Mouse (Mus musculus) MEL (cell line): Measurements from ENCODE around the gene Cmbl. TPM values are rescaled to one million over a fixed set of nuclear protein-coding genes. Genes with fewer than 3 reads are reported as not detected.

ENCODE experiments used
- DNase-seq: peaks from one replicate; pipeline ENCODE4 v3.0.0; 2011; ENCODE audit warnings: low read depth, low spot score
- H3K27ac ChIP-seq: 2 replicates; pipeline ENCODE4 v1.5.1; 2012; ENCODE audit warnings: low read depth, mild to moderate bottlenecking, control low read depth, low read length, moderate library complexity; ENCODE audit not compliant: control insufficient read depth
- H3K27me3 ChIP-seq, 2 experiments: fragments of 150-350 bp in 1 of 2; sonication (generic) in 1 of 2; 2 replicates each; pipeline ENCODE4 v1.6.1; 2012; ENCODE audit warnings: low read length in 2 of 2, mild to moderate bottlenecking in 2 of 2, improper control_type of control experiment in 1 of 2, moderate library complexity in 1 of 2; ENCODE audit not compliant: insufficient read depth in 2 of 2, control insufficient read depth in 1 of 2
- H3K36me3 ChIP-seq, 2 experiments: 2 replicates each; pipeline ENCODE4 v1.6.1; 2012 to 2014; ENCODE audit warnings: low read length in 2 of 2, improper control_type of control experiment in 1 of 2, inconsistent platforms in 1 of 2, mild to moderate bottlenecking in 1 of 2; ENCODE audit not compliant: insufficient read depth in 2 of 2, control insufficient read depth in 1 of 2
- H3K4me1 ChIP-seq, 2 experiments: fragments of 150-350 bp in 1 of 2; sonication (generic) in 1 of 2; 2 replicates each; pipeline ENCODE4 v1.6.1; 2012; ENCODE audit warnings: low read length in 2 of 2, improper control_type of control experiment in 1 of 2, mild to moderate bottlenecking in 1 of 2; ENCODE audit not compliant: insufficient read depth in 2 of 2, control insufficient read depth in 1 of 2
- H3K4me3 ChIP-seq, 2 experiments: fragments of 150-350 bp in 1 of 2; sonication (generic) in 1 of 2; 2 replicates each; pipeline ENCODE4 v1.5.1; 2012; ENCODE audit warnings: low read depth in 2 of 2, low read length in 2 of 2, mild to moderate bottlenecking in 2 of 2, moderate library complexity in 2 of 2, control low read depth in 1 of 2, improper control_type of control experiment in 1 of 2; ENCODE audit not compliant: control insufficient read depth in 1 of 2, insufficient read depth in 1 of 2
- H3K79me2 ChIP-seq: 2 replicates; pipeline ENCODE4 v1.6.1; 2012; ENCODE audit warnings: mild to moderate bottlenecking, low read length, moderate library complexity; ENCODE audit not compliant: control insufficient read depth, poor library complexity, insufficient read depth
- H3K9ac ChIP-seq: 2 replicates; pipeline ENCODE4 v1.6.1; 2012; ENCODE audit warnings: low read depth, mild to moderate bottlenecking, control low read depth, low read length, moderate library complexity; ENCODE audit not compliant: control insufficient read depth, poor library complexity, severe bottlenecking
- H3K9me3 ChIP-seq: fragments of 150-350 bp; sonication (generic); replicated peaks from 2 replicates; pipeline ENCODE4 v1.6.1; 2012; ENCODE audit warnings: mild to moderate bottlenecking, low read length, improper control_type of control experiment, moderate library complexity; ENCODE audit not compliant: insufficient read depth
- BHLHE40 ChIP-seq: IDR thresholded peaks from 2 replicates; pipeline ENCODE4 v1.6.1; 2012; ENCODE audit warnings: low read depth, mild to moderate bottlenecking, inconsistent platforms, low read length, improper control_type of control experiment, borderline replicate concordance
- CHD1 ChIP-seq: IDR thresholded peaks from 2 replicates; pipeline ENCODE4 v1.6.1; 2012; ENCODE audit warnings: low read depth, mild to moderate bottlenecking, inconsistent platforms, low read length, improper control_type of control experiment
- CHD2 ChIP-seq: IDR thresholded peaks from 2 replicates; pipeline ENCODE4 v1.6.1; 2011; ENCODE audit warnings: low read length, improper control_type of control experiment
- E2F4 ChIP-seq: IDR thresholded peaks from 2 replicates; pipeline ENCODE4 v1.6.1; 2011; ENCODE audit warnings: low read depth, low read length, improper control_type of control experiment, borderline replicate concordance
- ELF1 ChIP-seq: IDR thresholded peaks from 2 replicates; pipeline ENCODE4 v1.6.1; 2014; ENCODE audit warnings: low read depth, mild to moderate bottlenecking, inconsistent platforms, low read length, improper control_type of control experiment, moderate library complexity
- EP300 ChIP-seq, 2 experiments: IDR thresholded peaks; 2 replicates each; pipeline ENCODE4 v1.6.1; 2011; ENCODE audit warnings: improper control_type of control experiment in 2 of 2, low read length in 2 of 2, low read depth in 1 of 2, mild to moderate bottlenecking in 1 of 2
- GABPA ChIP-seq: IDR thresholded peaks from 2 replicates; pipeline ENCODE4 v1.6.1; 2012; ENCODE audit warnings: low read depth, mild to moderate bottlenecking, inconsistent platforms, low read length, improper control_type of control experiment, moderate library complexity
- JUND ChIP-seq: IDR thresholded peaks from 2 replicates; pipeline ENCODE4 v1.6.1; 2011; ENCODE audit warnings: low read depth, mild to moderate bottlenecking, improper control_type of control experiment, low read length
- MAX ChIP-seq: IDR thresholded peaks from 2 replicates; pipeline ENCODE4 v1.6.1; 2011; ENCODE audit warnings: low read length, improper control_type of control experiment
- MEF2A ChIP-seq: IDR thresholded peaks from 2 replicates; pipeline ENCODE4 v1.6.1; 2014; ENCODE audit warnings: low read depth, mild to moderate bottlenecking, inconsistent platforms, low read length, improper control_type of control experiment; ENCODE audit not compliant: poor library complexity, insufficient replicate concordance, severe bottlenecking; ENCODE audit errors: extremely low read depth
- MXI1 ChIP-seq: IDR thresholded peaks from 2 replicates; pipeline ENCODE4 v1.6.1; 2011; ENCODE audit warnings: mild to moderate bottlenecking, low read depth, low read length, improper control_type of control experiment
- MYB ChIP-seq: IDR thresholded peaks from 2 replicates; pipeline ENCODE4 v1.6.1; 2011; ENCODE audit warnings: mild to moderate bottlenecking, low read depth, low read length, improper control_type of control experiment
- MYC ChIP-seq: IDR thresholded peaks from 2 replicates; pipeline ENCODE4 v1.6.1; 2011; ENCODE audit warnings: low read depth, mild to moderate bottlenecking, low read length, improper control_type of control experiment, moderate library complexity
- NELFE ChIP-seq: IDR thresholded peaks from 2 replicates; pipeline ENCODE4 v1.6.1; 2011; ENCODE audit warnings: low read depth, low read length, improper control_type of control experiment
- NRF1 ChIP-seq: IDR thresholded peaks from 2 replicates; pipeline ENCODE4 v1.6.1; 2014; ENCODE audit warnings: low read depth, mild to moderate bottlenecking, inconsistent platforms, low read length, improper control_type of control experiment, moderate library complexity; ENCODE audit not compliant: poor library complexity, insufficient read depth, severe bottlenecking
- POLR2A ChIP-seq, 2 experiments: IDR thresholded peaks; 2 replicates each; pipeline ENCODE4 v1.6.1; 2011 to 2012; ENCODE audit warnings: low read length in 2 of 2, mild to moderate bottlenecking in 2 of 2, control low read depth in 1 of 2, improper control_type of control experiment in 1 of 2, low read depth in 1 of 2, moderate library complexity in 1 of 2; ENCODE audit not compliant: control insufficient read depth in 1 of 2, insufficient read depth in 1 of 2, poor library complexity in 1 of 2
- POLR2AphosphoS2 ChIP-seq: IDR thresholded peaks from 2 replicates; pipeline ENCODE4 v1.6.1; 2011; ENCODE audit warnings: low read length, improper control_type of control experiment
- RAD21 ChIP-seq: IDR thresholded peaks from 2 replicates; pipeline ENCODE4 v1.6.1; 2011; ENCODE audit warnings: mild to moderate bottlenecking, low read depth, low read length, improper control_type of control experiment
- RCOR1 ChIP-seq: IDR thresholded peaks from 2 replicates; pipeline ENCODE4 v1.6.1; 2012; ENCODE audit warnings: low read depth, mild to moderate bottlenecking, inconsistent platforms, low read length, improper control_type of control experiment
- SIN3A ChIP-seq: IDR thresholded peaks from 2 replicates; pipeline ENCODE4 v1.6.1; 2012; ENCODE audit warnings: low read length, improper control_type of control experiment, inconsistent platforms
- SMC3 ChIP-seq: IDR thresholded peaks from 2 replicates; pipeline ENCODE4 v1.6.1; 2011; ENCODE audit warnings: low read depth, low read length, improper control_type of control experiment
- TAL1 ChIP-seq: IDR thresholded peaks from 2 replicates; pipeline ENCODE4 v1.6.1; 2012; ENCODE audit warnings: mild to moderate bottlenecking, inconsistent platforms, low read length, moderate library complexity, mixed read lengths
- TBP ChIP-seq: IDR thresholded peaks from 2 replicates; pipeline ENCODE4 v1.8.0; 2011; ENCODE audit warnings: low read depth, low read length, improper control_type of control experiment
- TCF12 ChIP-seq: IDR thresholded peaks from 2 replicates; pipeline ENCODE4 v1.6.1; 2014; ENCODE audit warnings: low read depth, mild to moderate bottlenecking, inconsistent platforms, low read length, improper control_type of control experiment, moderate library complexity
- USF1 ChIP-seq: IDR thresholded peaks from 2 replicates; pipeline ENCODE4 v1.6.1; 2014; ENCODE audit warnings: low read depth, mild to moderate bottlenecking, inconsistent platforms, low read length, improper control_type of control experiment, moderate library complexity
- USF2 ChIP-seq, 2 experiments: IDR thresholded peaks; 2 replicates each; pipeline ENCODE4 v1.6.1; 2011 to 2012; ENCODE audit warnings: improper control_type of control experiment in 2 of 2, low read length in 2 of 2, borderline replicate concordance in 1 of 2, inconsistent platforms in 1 of 2, low read depth in 1 of 2, mild to moderate bottlenecking in 1 of 2; ENCODE audit not compliant: insufficient read depth in 1 of 2
- ZC3H11A ChIP-seq: IDR thresholded peaks from 2 replicates; pipeline ENCODE4 v1.6.1; 2012; ENCODE audit warnings: low read depth, mild to moderate bottlenecking, inconsistent platforms, low read length, improper control_type of control experiment
- ZKSCAN1 ChIP-seq: IDR thresholded peaks from 2 replicates; pipeline ENCODE4 v1.6.1; 2012; ENCODE audit warnings: low read depth, mild to moderate bottlenecking, inconsistent platforms, low read length, improper control_type of control experiment, moderate library complexity
- ZMIZ1 ChIP-seq: IDR thresholded peaks from 2 replicates; pipeline ENCODE4 v1.6.1; 2012; ENCODE audit warnings: low read depth, mild to moderate bottlenecking, inconsistent platforms, low read length, improper control_type of control experiment, moderate library complexity
- ZNF384 ChIP-seq: IDR thresholded peaks from 2 replicates; pipeline ENCODE4 v1.6.1; 2012; ENCODE audit warnings: low read depth, mild to moderate bottlenecking, inconsistent platforms, low read length, improper control_type of control experiment
- polyA plus RNA-seq, 2 experiments: library from polyadenylated mRNA; stranded (reverse) in 1 of 2; unstranded in 1 of 2; fragments of >175 nt in 1 of 2; fragments of >200 nt in 1 of 2; gene quantifications; 2 replicates each; pipeline versions ENCODE4 v1.2.1 to v1.2.4; 2012; ENCODE audit warnings: low replicate concordance in 2 of 2, low read depth in 1 of 2; ENCODE audit not compliant: insufficient read length in 2 of 2, insufficient read depth in 1 of 2, missing spikeins in 1 of 2
- total RNA-seq: library from RNA; depleted of rRNA; stranded (reverse); fragments of 300-350 nt; gene quantifications from 2 replicates; pipeline ENCODE4 v1.2.3, GENCODE M21; 2012

Cmbl gene
- total and polyA plus RNA-seq, 3 experiments, result 0.22 to 0.31 TPM; not detected in 1

DNA sequence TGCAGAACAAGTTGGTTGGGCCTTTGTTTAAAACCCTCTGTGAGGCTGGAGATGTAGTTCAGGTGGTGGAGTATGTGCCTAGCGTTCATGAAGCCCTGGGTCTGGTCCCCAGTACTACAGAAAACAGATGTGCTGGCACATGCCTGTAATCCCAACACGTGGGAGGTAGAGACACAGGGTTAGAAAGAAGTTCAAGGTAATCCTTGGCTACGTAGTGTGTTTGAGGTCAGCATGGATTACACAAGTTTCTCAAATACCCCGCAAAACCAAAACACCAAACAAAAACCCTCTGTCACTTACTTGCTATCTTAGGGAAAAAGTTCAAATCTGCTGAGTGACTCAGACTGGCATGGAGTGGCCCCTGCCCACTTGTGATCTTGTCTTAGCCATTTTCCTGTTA, 46.8 kb downstream of the Cmbl start:
- no peaks in the 10 kb centered on the region for H3K79me2 ChIP-seq
- H3K9ac ChIP-seq, result no peak overlapping the region
- no peak overlapping the region for H3K27ac ChIP-seq
- H3K36me3 ChIP-seq, result peaks cover 1 to 15% of the 10 kb centered on the region in 2 experiments; a peak in 3 of 4 replicates
- DNase-seq, result no peak
- TF ChIP-seq JUND (no peak), POLR2A (IDR thresholded peaks at IDR 0.05; ENCODE audit: control insufficient read depth in 1 of 2, insufficient read depth in 1 of 2, low read depth in 1 of 2, low read length in 2 of 2, poor library complexity in 1 of 2) (no peak), SMC3 (no peak), ZMIZ1 (no peak), ZKSCAN1 (no peak)
- no peaks in the 10 kb centered on the region for H3K9me3 ChIP-seq
- H3K4me1 ChIP-seq, result peaks cover 12 to 21% of the 10 kb centered on the region in 2 experiments
- no peak overlapping the region for H3K4me3 ChIP-seq
- H3K27me3 ChIP-seq, result no peaks in the 10 kb centered on the region

DNA sequence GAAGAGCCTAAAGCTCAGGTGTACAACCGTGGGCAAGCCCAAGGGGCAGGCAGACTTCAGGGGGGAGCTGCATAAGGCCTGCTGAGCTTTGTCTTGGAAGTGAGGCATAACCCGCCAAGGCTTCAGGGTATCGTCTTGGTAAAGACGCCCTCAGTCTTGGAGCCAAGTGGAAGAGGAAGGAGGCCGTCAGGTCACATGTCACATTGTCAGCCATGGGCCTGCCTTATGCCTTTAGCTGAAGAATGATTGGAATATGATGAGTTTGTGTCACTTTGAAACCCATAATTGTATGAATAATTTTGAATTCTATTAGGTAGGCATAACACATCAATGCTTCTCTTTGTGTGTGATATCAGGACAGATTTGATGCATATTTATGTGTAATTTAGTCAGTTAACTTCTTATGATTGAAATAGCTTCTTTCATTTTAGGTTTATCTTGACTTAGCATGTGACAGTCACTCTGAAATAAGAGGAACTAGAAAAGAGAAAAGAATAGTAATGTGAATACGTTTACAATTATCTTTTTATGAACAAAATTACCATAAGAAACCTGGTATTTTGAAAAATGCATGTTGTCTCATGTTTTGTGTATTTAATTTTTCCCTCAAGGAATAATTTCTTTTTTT, 48.8 kb downstream of the Cmbl start:
- Histone ChIP-seq H3K27ac (peak overlapping the region; percentile 81), H3K4me1 (peaks cover 12 to 21% of the 10 kb centered on the region in 2 experiments), H3K4me3 (peak overlapping the region; percentile 8 to 44), H3K79me2 (no peaks in the 10 kb centered on the region), H3K9ac (peak overlapping the region; percentile 40), H3K27me3 (no peaks in the 10 kb centered on the region), H3K9me3 (no peaks in the 10 kb centered on the region), H3K36me3 (peaks cover 1 to 15% of the 10 kb centered on the region in 2 experiments; a peak in 3 of 4 replicates)
- DNase-seq, result peak; percentile 88
- TF ChIP-seq POLR2AphosphoS2 (no peak), BHLHE40 (0 out of 2 replicates have a peak, but pooled peaks have one; percentile 56), GABPA (no peak), ZNF384 (no peak), MAX (peak; percentile 41; the same call in 1 of the 2 replicates), ELF1 (no peak), RAD21 (no peak), E2F4 (no peak), ZC3H11A (no peak), MYB (no peak), NRF1 (no peak), CHD2 (no peak), EP300 (IDR thresholded peaks at IDR 0.05; ENCODE audit: low read depth in 1 of 2, low read length in 2 of 2) (peak; percentile 80 to 91), RCOR1 (no peak; the same call in 1 of the 2 replicates), JUND (no peak), CHD1 (0 out of 2 replicates have a peak, but pooled peaks have one; percentile 15), MEF2A (no peak), NELFE (no peak), TBP (no peak), TAL1 (peak; percentile 38), TCF12 (peak; percentile 25; the same call in 1 of the 2 replicates), MXI1 (no peak; the same call in 1 of the 2 replicates), SIN3A (peak; percentile 64), USF1 (peak; percentile 67; the same call in 1 of the 2 replicates), POLR2A (IDR thresholded peaks at IDR 0.05; ENCODE audit: control insufficient read depth in 1 of 2, insufficient read depth in 1 of 2, low read depth in 1 of 2, low read length in 2 of 2, poor library complexity in 1 of 2) (0 out of 4 replicates have a peak, but pooled peaks of 1 of the 2 experiments have one; percentile 25), USF2 (IDR thresholded peaks at IDR 0.05; ENCODE audit: borderline replicate concordance in 1 of 2, insufficient read depth in 1 of 2, low read depth in 1 of 2, low read length in 2 of 2) (no peak), ZKSCAN1 (no peak), MYC (peak; percentile 94)
